Mouse (Mus musculus) ES-E14 (cell line): ENCODE results near the gene Alox5. TPM values are rescaled to one million over a fixed set of nuclear protein-coding genes. Genes with fewer than 3 reads are reported as not detected.

Experiments used
- DNase-seq: peaks from one replicate; pipeline ENCODE4 v3.0.0-alpha.2; 2013; ENCODE audit warnings: low read depth, low spot score
- H3K27ac ChIP-seq: 2 replicates; pipeline ENCODE4 v1.5.1; 2012; ENCODE audit warnings: low read depth, mild to moderate bottlenecking, low read length, moderate library complexity, mixed read lengths; ENCODE audit not compliant: poor library complexity, insufficient read depth, severe bottlenecking
- H3K36me3 ChIP-seq: 2 replicates; pipeline ENCODE4 v1.6.1; 2012; ENCODE audit warnings: mild to moderate bottlenecking, low read length, moderate library complexity, mixed read lengths; ENCODE audit not compliant: control insufficient read depth, poor library complexity, insufficient read depth, severe bottlenecking
- H3K4me1 ChIP-seq, 2 experiments: fragments of 150-350 bp in 1 of 2; sonication (generic) in 1 of 2; 2 replicates each; pipeline ENCODE4 v1.6.1; 2012; ENCODE audit warnings: low read length in 2 of 2, mild to moderate bottlenecking in 1 of 2, mixed read lengths in 1 of 2; ENCODE audit not compliant: control insufficient read depth in 2 of 2, insufficient read depth in 2 of 2, poor library complexity in 1 of 2
- H3K4me3 ChIP-seq, 2 experiments: fragments of 150-350 bp in 1 of 2; sonication (generic) in 1 of 2; 2 replicates each; pipeline ENCODE4 v1.5.1; 2012; ENCODE audit warnings: low read length in 2 of 2, low read depth in 1 of 2, mild to moderate bottlenecking in 1 of 2, mixed read lengths in 1 of 2; ENCODE audit not compliant: insufficient read depth in 1 of 2, poor library complexity in 1 of 2, severe bottlenecking in 1 of 2
- H3K9ac ChIP-seq: 2 replicates; pipeline ENCODE4 v1.6.1; 2012; ENCODE audit warnings: low read depth, mild to moderate bottlenecking, low read length, mixed read lengths; ENCODE audit not compliant: poor library complexity, insufficient read depth, severe bottlenecking
- H3K9me3 ChIP-seq: fragments of 150-350 bp; sonication (generic); 2 replicates; pipeline ENCODE4 v1.6.1; 2012; ENCODE audit warnings: low read depth, mild to moderate bottlenecking, low read length; ENCODE audit not compliant: control insufficient read depth, insufficient read depth
- CHD2 ChIP-seq: IDR thresholded peaks from 2 replicates; pipeline ENCODE4 v1.6.1; 2014; ENCODE audit warnings: mild to moderate bottlenecking, low read depth, low read length, inconsistent platforms
- HCFC1 ChIP-seq: IDR thresholded peaks from 2 replicates; pipeline ENCODE4 v1.6.1; 2012; ENCODE audit warnings: low read length, inconsistent platforms, borderline replicate concordance; ENCODE audit not compliant: insufficient read depth
- MAFK ChIP-seq: IDR thresholded peaks from 2 replicates; pipeline ENCODE4 v1.6.1; 2014; ENCODE audit warnings: mild to moderate bottlenecking, low read depth, low read length, inconsistent platforms; ENCODE audit not compliant: insufficient read depth
- ZC3H11A ChIP-seq: IDR thresholded peaks from 2 replicates; pipeline ENCODE4 v1.6.1; 2012; ENCODE audit warnings: low read depth, mild to moderate bottlenecking, inconsistent platforms, low read length, borderline replicate concordance
- ZNF384 ChIP-seq: IDR thresholded peaks from 2 replicates; pipeline ENCODE4 v1.6.1; 2012; ENCODE audit warnings: low read depth, low read length, inconsistent platforms
- in situ Hi-C, 2 experiments: fragments of 600-800 bp; cut with MboI; formaldehyde crosslinking; loops; one replicate each; pipeline ENCODE4 v1.15.1; 2025; ENCODE audit warnings: low sequenced_read_pairs in 2 of 2, inconsistent platforms in 1 of 2; ENCODE audit not compliant: unreplicated experiment in 2 of 2
- total RNA-seq: library from RNA; depleted of rRNA; stranded (reverse); fragments of 300-350 nt; gene quantifications from 2 replicates; pipeline ENCODE4 v1.2.3, GENCODE M21; 2012

Gene Alox5
- total RNA-seq, 1 experiment = 3.3 TPM

DNA sequence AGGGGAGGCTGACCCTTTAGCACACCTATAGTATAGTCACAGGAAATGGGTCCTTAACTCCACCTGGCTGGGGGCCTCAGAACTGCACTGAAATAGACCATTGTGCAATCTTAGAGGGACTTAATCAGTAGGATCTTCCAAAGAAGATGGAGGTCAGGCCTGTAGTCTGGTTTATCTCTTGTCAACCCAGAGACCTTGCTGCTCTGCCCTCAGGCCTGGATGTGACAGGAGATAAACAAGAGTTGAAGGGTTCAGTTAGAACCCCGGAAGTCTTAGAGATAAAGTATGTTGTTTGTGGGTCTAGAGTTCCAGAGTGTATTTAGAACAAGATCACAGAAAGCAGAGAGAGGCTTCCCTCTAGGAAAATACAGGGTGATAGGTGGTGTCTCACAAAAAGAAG, 4.5 kb downstream of the Alox5 start:
- TF ChIP-seq CHD2 (no peak), ZC3H11A (no peak), HCFC1 (no peak), ZNF384 (no peak), MAFK (no peak)
- Histone ChIP-seq H3K4me3 (no peak overlapping the region), H3K9me3 (no peaks in the 10 kb centered on the region), H3K9ac (no peak overlapping the region), H3K36me3 (no peaks in the 10 kb centered on the region), H3K27ac (no peak overlapping the region), H3K4me1 (no peaks in the 10 kb centered on the region; a peak in 1 of 4 replicates)
- in situ Hi-C loops = no loop called here
- no peak for DNase-seq

DNA sequence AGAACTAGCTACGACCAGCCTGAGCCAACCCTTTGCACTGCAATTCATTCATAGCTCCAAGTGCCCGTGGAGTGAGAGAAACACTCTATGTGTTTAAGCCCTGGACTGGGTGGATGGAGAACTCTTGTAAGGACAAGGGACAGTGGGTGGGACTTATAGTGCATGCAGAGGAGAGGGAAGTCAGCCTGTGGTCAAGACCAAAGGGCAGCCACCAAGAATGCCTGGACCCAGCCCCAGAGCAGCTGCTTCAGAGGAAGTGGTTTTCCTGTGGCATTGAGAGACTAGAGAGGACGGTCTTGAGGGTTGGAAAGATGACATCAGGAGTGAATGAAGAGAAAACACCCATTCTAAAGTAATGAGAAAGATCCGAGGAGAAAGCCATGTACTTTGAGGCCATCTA, 5.2 kb downstream of the Alox5 start:
- TF ChIP-seq HCFC1 = no peak
- no peak for TF ChIP-seq MAFK
- TF ChIP-seq ZNF384 = no peak
- TF ChIP-seq ZC3H11A = no peak
- TF ChIP-seq CHD2 = no peak
- DNase-seq = no peak
- no peak overlapping the region for H3K4me3 ChIP-seq
- no peaks in the 10 kb centered on the region; a peak in 1 of 4 replicates for H3K4me1 ChIP-seq
- no peak overlapping the region for H3K27ac ChIP-seq
- H3K36me3 ChIP-seq = no peaks in the 10 kb centered on the region
- H3K9ac ChIP-seq = no peak overlapping the region
- H3K9me3 ChIP-seq = no peaks in the 10 kb centered on the region
- in situ Hi-C loops = no loop called here

DNA sequence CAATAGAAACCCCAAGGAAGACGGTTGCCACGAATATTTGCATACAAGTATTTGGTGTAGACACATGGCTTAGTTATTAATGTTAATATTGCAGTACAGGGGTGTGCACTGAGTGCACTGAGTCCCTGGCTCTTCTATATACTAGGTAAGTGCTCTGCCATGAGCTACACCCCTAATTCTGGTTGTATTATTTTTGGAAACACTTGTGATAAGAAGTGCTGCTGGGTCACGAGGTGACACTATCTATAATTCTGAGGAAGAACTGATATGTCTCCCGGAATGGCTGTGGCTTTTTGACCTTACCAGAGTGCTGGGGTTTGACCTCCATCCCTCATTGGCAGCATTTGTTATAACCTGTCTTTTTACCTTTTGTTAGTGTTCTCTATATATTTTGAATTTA, 20.1 kb downstream of the Alox5 start:
- H3K9ac ChIP-seq = no peak overlapping the region
- no peak overlapping the region for H3K4me3 ChIP-seq

DNA sequence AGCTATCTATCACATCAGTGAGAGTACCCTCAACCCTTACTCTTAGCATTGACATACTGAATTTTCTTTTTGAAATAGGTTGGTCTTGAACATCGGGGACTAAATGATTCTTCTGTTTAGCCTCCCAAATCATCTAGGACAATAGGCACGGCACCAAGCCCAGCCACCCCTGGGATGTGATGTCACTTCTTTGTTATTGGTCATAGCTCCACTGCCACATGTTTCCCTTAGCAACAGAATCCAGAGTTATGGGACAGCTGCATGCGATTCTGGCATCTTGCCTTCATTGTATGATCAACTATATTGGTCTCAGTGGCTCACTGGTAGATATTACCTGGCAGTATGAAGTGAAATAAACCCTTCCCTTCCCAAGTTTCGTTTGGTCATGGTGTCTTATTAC, 20.5 kb downstream of the Alox5 start:
- Histone ChIP-seq H3K9me3 (no peaks in the 10 kb centered on the region), H3K4me1 (no peaks in the 10 kb centered on the region), H3K36me3 (no peaks in the 10 kb centered on the region), H3K9ac (no peak overlapping the region), H3K27ac (no peak overlapping the region), H3K4me3 (no peak overlapping the region)
- in situ Hi-C loops = no loop called here
- DNase-seq = no peak
- TF ChIP-seq HCFC1 (no peak), ZNF384 (no peak), CHD2 (no peak), MAFK (no peak), ZC3H11A (no peak)

More for the DNA sequence above, 20.1 kb downstream of the Alox5 start:
- H3K36me3 ChIP-seq = no peaks in the 10 kb centered on the region
- H3K27ac ChIP-seq = no peak overlapping the region
- H3K9me3 ChIP-seq = no peaks in the 10 kb centered on the region
- no peak for DNase-seq
- TF ChIP-seq MAFK = no peak
- no peak for TF ChIP-seq CHD2
- no peak for TF ChIP-seq HCFC1
- no peak for TF ChIP-seq ZNF384
- no peak for TF ChIP-seq ZC3H11A
- H3K4me1 ChIP-seq = no peaks in the 10 kb centered on the region
- in situ Hi-C loops = no loop called here

DNA sequence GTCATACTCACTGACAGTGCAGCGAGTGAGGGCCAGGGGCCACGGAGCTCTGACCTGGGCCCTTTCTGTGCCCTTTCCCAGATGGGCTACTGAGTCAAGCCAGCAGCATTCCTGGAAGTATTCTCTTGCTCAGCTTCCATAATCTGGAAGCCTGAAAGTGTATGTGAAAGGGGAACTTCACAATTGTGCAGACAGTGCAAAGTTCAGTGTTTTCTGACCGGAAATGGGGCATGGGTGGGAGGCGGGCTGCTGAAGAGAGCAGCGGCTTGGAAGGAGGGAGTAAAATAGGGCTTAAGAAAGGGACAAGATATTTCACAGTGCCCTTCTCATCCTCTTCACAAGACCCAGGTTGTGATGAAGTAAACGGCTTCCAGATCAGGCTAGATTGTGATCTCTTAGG, 21.4 kb downstream of the Alox5 start:
- in situ Hi-C loops = no loop called here
- H3K4me1 ChIP-seq = no peaks in the 10 kb centered on the region
- H3K27ac ChIP-seq = no peak overlapping the region
- DNase-seq = no peak
- H3K9me3 ChIP-seq = no peaks in the 10 kb centered on the region
- no peak overlapping the region for H3K4me3 ChIP-seq
- H3K9ac ChIP-seq = no peak overlapping the region
- TF ChIP-seq HCFC1 (no peak), CHD2 (no peak), ZC3H11A (no peak), ZNF384 (no peak), MAFK (no peak)
- no peaks in the 10 kb centered on the region for H3K36me3 ChIP-seq
